Mouse (Mus musculus) bone marrow macrophage, adult 2 months (primary cell): ENCODE data around the gene Mkln1.

Source experiments
- CTCF ChIP-seq: IDR thresholded peaks from 2 replicates; pipeline ENCODE4 v1.5.1; 2012; ENCODE audit warnings: low read depth, mild to moderate bottlenecking, low read length, moderate library complexity
- POLR2A ChIP-seq: IDR thresholded peaks from 2 replicates; pipeline ENCODE4 v1.6.1; 2012; ENCODE audit warnings: mild to moderate bottlenecking, low read depth, low read length, borderline replicate concordance

- TF ChIP-seq CTCF (no peak), POLR2A (no peak)
Observed at GRCm38 (mm10) chr6:31549361-31550051, 151.0 kb downstream of the Mkln1 start.
